Mouse (Mus musculus) monocyte, adult 2 months (primary cell): ENCODE data around the gene Dnajb4.
"Not testable (repeated sequence)": the region's sequence is repeated elsewhere in the genome, so short reads cannot be mapped to it uniquely, and the experiment has no call there.

ENCODE experiments used
- DNase-seq, 2 experiments: peaks; one replicate each; pipeline ENCODE4 v3.0.0; 2022; ENCODE audit warnings: low spot score in 2 of 2, low read depth in 1 of 2

Gene Dnajb4

GRCm38 (mm10) chr3:152209177-152209966 is 730 bp downstream of the Dnajb4 start:
- peak; percentile 10 to 54 for DNase-seq

DNA sequence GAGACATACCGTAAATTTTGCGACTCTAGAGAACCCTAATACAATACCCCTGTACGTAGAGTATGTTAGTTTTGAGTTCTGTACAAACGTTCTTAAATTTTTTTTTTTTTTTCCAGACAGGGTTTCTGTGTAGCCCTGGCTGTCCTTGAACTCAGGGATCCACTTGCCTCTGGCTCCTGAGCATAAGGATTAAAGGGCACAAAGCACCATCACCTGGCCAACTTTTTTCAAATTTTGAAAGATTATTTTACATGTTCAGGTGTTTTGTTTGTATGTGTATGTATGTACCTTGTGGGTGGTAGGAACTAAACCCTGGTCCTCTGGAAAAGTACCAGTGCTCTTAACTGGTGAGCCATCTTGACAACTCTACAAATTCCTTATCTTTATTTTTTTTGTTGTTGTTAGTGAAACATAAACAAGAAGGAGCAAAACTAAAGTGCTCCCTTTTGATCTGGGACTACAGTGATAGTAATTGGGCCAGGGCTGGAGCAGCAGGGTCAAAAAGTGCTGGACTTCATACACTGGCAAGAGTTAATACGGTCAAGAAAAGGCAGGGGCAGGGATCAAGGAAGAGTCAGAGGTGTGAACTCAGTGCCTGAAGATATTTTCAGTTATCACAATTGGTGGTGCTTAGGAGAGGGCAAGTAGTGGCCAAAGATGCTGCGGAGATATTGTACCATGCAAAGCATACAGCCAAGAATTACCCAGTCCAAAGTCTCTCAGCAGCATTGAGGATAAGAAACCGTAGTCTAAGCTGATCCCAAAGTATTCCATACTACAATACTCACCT is 1.8 kb downstream of the Dnajb4 start:
- DNase-seq: no peak

DNA sequence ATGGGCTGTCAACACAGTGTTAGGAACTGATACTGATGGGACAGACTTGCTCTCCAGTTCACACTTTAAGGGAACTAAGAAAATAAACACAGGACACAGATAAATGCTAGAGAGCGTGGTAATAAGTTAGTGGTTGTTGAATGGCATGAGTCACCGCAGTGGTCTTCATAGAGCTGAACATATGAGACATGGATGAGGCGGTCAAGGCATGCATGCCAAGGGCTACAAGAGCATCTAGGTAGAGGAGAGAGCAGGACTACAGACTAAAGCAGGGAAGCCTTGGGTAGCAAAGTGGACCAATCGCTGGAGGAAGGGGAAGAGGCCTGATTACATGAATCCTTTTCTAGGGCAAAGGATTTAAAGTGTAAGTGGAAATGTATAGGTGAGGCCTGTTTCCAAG is 2.9 kb downstream of the Dnajb4 start:
- no peak for DNase-seq

- DNase-seq: no peak
Observed at GRCm38 (mm10) chr3:152204577-152204976, 5.5 kb downstream of the Dnajb4 start.

DNA sequence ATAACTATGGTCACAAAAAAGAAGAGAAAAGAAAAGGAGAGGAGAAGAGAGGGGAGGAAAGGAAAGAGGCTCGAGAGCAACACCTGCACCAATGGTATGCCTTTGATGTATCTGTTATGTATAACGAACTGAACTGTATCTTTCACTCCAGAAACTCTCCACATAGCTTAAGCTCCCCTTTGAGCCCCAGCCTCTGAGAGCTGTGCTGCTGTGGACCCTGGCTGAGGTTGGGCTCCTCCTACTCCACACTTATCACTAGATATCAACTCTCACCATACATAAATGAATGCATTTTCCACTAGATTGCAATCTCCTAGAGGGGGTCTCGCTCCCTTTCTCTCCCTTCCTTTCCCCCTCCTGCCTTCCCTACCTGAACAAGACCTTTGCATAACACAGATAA is 6.1 kb downstream of the Dnajb4 start:
- DNase-seq: no peak

GRCm38 (mm10) chr3:152203411-152203810 is 6.7 kb downstream of the Dnajb4 start:
- no peak for DNase-seq

- no peak for DNase-seq
Observed at GRCm38 (mm10) chr3:152202942-152203341, 7.2 kb downstream of the Dnajb4 start.

DNA sequence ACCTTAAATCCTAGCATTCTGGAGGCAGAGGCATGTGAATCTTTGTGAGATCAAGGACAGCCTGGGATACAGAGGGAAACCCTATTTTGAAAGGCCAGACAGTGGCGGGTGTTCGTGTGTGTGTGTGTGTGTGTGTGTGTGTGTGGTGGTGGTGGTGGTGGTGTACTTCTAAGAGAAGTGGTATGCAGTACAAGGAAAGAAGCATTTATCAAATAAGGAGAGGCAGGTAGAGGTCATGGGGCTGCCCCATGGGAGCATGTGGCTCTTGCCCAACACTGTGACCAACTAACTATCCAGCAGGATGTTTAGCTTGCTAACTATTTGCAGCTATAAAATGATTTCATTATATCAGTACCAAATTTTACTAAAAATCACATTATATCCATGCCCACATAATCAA is 8.5 kb downstream of the Dnajb4 start:
- DNase-seq: no peak

GRCm38 (mm10) chr3:152201181-152201580 is 8.9 kb downstream of the Dnajb4 start:
- no peak for DNase-seq

GRCm38 (mm10) chr3:152199125-152199524 is 11.0 kb downstream of the Dnajb4 start:
- DNase-seq: no peak

DNA sequence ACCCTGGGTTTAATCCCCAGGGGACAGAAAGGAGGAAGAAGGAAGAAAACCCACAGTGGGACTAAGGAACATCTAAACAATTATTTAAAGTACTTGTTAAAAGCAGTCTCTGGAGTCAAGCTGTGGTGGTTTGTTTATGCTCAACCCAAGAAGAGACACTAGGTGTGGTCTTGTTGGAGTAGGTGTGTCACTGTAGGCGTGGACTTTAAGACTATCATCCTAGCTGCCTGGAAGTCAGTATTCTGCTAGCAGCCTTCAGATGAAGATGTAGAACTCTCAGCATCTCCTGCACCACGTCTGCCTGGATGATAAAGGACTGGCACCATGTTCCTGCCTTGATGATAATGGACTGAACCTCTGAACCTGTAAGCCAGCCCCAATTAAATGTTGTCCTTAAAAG is 12.9 kb downstream of the Dnajb4 start:
- DNase-seq: not testable (repeated sequence)

DNA sequence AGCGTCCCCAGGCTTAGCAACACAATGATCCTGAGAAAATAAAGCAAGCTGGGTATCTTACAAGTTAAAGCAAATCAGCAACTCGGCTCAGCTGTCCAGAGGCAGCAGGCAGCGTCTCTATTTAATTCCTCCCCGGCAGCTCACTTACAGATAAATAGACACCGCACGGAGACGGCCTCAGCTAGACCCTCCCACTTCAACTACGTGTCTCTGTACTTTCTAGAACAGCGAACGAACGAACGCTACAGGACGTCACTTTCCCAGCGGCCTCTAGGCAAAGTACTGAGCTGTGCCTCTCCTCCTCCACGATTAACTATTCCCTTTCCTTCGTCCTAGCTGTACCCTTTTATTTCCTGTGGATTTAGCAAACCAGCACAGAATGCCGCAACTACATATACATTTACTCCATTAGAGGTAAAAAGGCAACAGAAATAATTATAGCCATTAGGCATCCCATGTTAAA is 16.4 kb downstream of the Dnajb4 start:
- peak; percentile 27 to 70 for DNase-seq

DNA sequence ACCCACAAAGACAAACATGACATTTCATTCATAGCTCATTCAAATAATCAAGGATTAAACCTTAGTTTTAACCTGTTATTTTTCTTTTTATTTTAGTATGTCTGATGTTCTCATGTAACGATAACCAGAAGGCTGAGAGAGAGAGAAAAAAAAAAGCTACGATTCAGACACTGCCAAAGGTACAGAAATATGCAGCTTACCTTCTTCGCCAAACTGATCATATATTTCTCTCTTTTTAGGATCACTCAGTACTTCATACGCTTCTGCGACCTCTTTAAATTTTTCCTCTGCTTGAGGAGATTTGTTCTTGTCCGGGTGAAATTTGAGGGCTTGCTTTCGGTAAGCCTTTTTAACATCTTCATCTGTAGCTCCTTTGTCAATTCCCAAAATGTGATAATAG is 16.9 kb downstream of the Dnajb4 start:
- no peak for DNase-seq

- no peak for DNase-seq
Observed at GRCm38 (mm10) chr3:152192238-152192931, 17.7 kb downstream of the Dnajb4 start.

- DNase-seq: no peak
Observed at GRCm38 (mm10) chr3:152191791-152192237, 18.3 kb downstream of the Dnajb4 start.

DNA sequence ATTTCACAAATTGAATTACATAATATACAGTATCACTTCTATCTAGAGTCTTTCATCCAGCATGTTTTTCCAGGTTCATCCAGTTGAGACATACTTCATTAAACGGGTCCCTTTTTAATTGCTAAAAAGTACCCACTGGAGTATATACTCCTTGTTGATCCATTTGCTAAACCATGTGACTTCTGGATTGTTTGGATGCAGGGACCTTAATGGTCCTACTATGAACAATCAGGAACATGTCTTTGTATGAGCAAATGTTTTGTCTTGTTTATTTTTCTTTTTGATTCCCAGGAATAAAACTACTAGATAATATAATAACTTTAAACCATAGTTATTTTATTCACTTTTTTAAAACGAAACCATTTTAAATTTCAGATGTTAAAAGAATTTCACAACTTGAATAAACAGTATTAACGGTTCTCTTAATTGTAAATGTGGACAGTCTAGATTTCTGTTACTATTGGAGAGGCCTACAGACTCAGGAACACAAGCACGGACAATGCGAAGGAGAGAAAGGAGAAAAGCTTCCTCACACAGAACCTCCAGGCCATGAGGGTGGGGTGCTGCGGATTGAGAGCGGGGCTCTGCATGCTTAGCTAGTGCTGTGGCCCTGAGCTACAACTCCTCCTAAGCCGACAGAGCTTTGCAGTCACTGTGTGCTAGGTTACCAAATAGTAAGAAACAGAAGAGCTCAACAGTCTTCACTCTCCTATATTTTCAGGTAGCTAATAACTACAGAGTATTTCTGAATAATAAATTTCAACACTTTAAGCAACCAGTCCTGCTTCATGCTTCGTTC is 19.2 kb downstream of the Dnajb4 start:
- no peak for DNase-seq

DNA sequence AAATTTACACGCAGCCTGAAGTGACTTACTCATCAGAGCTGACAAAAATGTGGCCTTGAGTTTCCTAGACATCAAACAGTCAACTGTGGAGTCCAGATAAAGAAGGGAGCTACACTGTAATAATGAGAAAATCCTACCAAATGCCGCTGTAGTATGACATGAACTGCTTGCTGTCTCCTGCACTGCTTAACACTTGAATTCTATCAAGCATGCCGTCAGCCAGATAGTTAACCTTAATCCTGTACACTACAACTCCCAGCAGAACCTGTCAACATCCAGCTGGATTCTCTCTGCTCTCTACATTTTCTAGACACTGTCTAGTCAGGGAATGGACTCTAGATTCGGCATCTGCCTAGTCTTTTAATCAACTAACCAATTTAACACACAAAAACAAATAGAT is 20.8 kb downstream of the Dnajb4 start:
- DNase-seq: no peak

GRCm38 (mm10) chr3:152186106-152186505 is 24.0 kb downstream of the Dnajb4 start:
- DNase-seq: no peak

DNA sequence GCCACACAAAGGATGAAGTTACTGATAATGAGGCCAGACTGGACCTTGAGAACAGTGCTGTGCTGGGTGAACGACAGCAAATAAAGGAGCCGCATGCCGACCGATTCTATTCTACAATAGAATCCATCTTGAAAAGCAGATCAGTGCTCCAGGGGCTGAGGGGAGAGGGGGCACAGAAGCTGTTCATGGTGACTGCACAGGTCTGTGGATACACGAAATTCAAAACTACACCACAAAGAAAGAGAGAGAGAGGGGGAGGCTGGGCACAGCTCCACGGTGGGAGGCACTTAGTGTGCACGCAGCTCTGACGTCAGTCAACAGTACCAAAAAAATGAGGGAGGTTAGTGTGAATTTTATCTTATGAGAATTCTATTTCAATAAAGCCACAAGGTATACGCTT is 26.6 kb downstream of the Dnajb4 start:
- no peak for DNase-seq

DNA sequence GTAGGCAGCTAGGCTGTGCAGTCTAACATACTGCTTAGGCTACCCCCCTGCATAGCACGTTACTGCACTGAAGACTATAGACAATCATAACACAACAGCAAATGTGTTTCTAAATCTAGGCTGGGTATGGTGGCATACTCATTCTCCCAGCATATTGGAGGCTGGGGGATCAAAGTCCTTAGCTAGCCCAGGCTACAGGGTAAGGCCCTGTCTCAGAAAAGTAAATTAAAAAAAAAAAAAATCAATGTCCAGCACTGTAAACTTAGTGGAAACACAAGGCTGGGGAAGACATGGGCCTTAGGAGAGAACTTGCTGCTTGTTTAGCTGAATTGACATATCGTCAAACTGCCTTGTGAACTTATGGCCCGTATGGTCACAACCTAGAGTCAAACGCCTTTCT is 29.5 kb downstream of the Dnajb4 start:
- no peak for DNase-seq

DNA sequence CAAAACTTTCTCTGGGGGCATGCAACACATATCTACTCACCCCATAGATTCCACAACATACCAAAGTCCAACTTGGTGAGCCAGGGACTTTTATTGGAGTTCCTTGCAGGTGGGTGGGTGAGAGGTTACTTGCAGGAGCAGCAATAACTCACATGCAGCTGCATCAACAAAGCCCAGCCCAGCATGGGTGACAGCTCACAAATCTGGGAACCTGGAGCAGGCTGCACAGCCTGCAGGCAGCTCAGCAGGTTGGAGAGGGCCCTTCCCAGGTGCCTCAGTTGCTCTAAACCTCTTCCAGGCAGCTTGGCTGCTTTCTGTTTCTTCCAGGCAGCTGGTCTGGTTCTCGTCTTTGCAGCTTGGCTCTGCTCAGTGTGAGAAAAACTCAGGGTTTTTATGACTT is 30.8 kb downstream of the Dnajb4 start:
- DNase-seq: no peak
